Mouse (Mus musculus) lung, postnatal 25 days (tissue): ENCODE data around the gene Taco1.
A peak's percentile ranks its signal among the peaks of the same experiment; 100 is the strongest.
"Not testable (repeated sequence)": the region's sequence is repeated elsewhere in the genome, so short reads cannot be mapped to it uniquely, and the experiment has no call there.

Experiments
- DNase-seq: peaks from one replicate; pipeline ENCODE4 v3.0.0; 2022; ENCODE audit warnings: low spot score

Gene Taco1

DNA sequence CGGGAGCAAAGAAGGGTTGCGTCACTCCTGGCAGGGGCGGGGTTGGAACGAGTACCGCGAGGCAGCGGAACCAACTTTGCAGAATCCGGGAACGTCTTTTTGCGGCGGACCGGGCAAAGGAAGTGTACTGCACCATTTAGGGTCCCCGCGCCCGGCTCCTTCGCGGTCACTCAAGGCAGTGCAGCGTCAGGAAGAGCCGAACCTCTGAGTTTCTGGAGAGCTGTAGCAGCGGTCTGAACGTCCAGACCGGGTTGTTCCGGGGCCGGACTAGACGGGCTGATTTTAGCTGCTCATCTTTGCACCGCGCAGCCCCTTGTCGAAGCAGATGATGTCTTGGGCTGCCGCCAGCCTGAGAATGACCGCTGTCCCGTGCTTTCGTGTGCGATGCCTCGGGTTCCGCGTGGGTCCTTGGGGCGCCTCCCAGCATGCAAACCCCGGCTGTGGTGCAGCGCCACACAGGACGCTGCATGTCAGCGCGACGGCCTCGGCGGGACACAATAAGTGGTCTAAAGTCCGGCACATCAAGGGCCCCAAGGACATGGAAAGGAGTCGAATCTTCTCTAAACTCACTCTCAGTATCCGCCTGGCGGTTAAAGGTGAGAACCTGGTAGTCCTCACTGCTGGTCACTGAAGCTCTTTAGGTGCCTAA lies at the start of gene Taco1:
Gene Taco1, plus strand, starts transcription at position 139 of the 649 bp plus-strand sequence.
- DNase-seq: peak; percentile 96

GRCm38 (mm10) chr11:106016440-106016839 lies 49.4 kb upstream of the Taco1 start:
- DNase-seq: no peak

DNA sequence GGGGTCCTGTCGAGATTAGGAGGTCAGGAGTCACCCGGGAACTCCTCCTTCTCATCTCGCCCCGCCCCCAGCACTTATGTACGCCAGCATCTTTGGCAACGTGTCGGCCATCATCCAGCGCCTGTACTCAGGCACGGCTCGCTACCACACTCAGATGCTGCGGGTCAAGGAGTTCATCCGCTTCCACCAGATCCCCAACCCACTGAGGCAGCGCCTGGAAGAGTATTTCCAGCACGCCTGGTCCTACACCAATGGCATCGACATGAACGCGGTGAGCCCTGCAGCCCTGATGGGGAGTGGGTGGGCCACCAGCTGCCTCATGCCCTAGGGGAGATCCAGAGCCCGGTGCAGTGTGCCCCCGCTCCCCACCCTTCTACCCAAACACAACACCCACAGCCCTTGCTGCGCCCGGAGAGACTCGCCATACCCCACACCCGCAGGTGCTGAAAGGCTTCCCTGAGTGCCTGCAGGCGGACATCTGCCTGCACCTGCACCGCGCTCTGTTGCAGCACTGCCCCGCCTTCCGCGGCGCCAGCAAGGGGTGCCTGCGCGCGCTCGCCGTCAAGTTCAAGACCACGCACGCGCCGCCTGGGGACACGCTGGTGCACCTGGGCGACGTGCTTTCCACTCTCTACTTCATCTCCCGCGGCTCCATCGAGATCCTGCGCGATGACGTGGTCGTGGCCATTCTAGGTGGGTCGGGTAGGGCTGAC lies 45.7 kb upstream of the Taco1 start:
- DNase-seq: no peak

DNA sequence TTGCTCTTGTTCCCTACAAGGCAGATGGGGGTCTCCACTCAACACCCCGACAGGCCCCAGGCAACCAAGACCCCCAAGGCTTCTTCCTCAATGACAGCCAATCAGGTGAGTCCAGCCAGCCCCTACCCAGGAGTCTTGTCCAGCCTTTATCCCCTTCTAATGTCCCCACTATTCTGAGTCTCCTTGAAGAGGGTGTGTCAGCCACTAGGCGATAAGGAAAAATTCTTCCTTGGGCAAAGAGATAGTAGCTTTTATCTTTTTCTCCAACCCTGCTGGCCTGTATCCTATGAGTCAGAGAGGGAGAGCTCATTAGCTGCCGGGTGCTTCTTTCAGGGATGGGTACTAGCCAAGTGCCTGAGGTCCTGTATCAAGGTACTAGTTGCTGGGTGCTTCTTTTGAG lies 40.1 kb upstream of the Taco1 start:
- no peak for DNase-seq

DNA sequence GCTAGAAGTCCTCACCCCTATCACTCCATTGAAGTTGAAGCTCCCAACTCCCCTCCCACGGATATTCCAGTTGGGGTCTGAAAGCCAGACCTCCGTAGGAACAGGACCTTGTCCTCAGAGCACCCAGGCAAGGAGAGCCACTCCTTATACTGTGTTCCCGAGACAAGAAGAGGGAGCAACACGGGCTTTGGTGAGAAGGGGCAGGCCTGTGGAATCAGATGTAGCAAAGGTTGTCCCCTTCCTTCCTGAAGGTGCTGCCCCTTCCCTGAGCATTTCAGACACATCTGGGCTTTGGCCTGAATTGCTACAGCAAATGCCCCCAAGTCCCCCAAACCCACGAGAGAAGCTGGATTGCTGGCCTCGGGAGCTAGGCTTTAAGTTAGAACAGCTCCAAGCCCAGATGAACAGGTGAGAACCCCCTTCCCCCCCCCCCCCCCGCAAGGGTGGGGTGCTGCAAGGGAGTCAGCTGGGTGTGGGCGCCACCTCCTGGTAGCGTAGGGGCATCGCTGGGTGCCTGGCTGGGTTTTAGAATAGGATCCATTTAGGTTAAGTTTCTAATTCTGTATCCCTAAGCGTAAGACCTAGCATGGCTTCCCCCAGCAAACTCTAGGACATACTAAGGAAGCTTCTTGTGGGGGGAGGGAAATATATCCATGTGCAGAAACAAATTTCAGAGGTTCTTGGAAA lies 39.3 kb upstream of the Taco1 start:
- DNase-seq: peak; percentile 66

- DNase-seq: no peak
Measured at GRCm38 (mm10) chr11:106027607-106028006, 38.3 kb upstream of the Taco1 start.

DNA sequence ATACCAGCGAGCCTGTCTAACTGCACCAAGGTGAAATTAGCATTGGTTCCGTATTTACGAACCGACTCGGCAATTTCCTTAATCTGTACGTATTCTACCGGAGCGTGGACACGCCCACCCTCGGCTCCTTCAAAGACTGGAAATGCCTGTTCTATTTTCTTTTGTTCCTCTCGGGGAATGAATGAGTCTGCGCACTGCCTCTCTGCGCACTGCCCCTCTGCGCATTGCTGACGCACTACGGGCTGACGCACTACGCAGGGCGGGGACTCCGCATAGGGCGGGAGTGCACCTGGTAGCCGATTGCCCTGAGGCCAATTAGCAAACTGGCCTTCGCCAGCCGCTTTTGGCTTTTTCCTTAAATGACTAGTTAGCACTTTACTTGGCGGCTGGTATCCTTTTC lies 33.8 kb upstream of the Taco1 start:
- DNase-seq: not testable (repeated sequence)

- DNase-seq: peak; percentile 47
Measured at GRCm38 (mm10) chr11:106033491-106033919, 32.4 kb upstream of the Taco1 start.

DNA sequence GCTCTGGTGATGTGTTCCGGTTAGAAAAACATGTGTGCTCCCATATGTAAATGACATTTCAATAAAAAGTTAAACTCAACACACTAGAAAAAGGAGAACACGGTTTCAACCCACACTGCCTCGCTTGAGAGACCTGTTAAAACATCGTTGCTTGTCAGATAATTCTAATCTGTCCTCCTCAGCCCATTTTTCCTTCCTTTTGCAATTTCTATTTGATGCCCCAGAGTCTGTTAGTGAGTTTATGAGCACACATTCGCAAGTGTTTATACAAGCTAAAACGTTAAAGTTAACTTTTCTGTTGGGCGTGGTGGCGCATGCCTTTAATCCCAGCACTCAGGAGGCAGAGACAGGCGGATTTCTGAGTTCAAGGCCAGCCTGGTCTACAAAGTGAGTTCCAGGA lies 30.9 kb upstream of the Taco1 start:
- DNase-seq: no peak

GRCm38 (mm10) chr11:106036548-106037417 lies 29.1 kb upstream of the Taco1 start, which contains the start of gene Dcaf7:
Gene Dcaf7 (plus strand): TSS chr11:106036872.
- peak; percentile 97 for DNase-seq

DNA sequence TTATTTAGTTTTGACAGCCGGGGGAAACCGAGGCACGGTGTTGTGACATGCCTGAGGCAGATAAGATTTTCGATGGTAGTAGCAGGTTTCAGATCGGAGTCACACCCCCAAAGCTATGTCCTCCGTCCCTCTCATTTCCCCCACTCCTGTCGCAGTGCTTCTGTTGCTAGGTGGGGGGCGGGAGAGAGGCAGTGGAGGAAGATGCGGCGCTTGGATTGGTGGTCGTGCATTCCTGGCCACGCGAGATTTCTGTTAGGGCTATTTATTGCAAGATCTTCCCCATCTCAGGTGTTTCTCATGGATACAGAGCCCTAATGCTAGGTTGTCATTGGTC lies 28.5 kb upstream of the Taco1 start:
- DNase-seq: no peak

GRCm38 (mm10) chr11:106044349-106044748 lies 21.5 kb upstream of the Taco1 start:
- no peak for DNase-seq

- no peak for DNase-seq
Measured at GRCm38 (mm10) chr11:106045256-106045655, 20.6 kb upstream of the Taco1 start.

DNA sequence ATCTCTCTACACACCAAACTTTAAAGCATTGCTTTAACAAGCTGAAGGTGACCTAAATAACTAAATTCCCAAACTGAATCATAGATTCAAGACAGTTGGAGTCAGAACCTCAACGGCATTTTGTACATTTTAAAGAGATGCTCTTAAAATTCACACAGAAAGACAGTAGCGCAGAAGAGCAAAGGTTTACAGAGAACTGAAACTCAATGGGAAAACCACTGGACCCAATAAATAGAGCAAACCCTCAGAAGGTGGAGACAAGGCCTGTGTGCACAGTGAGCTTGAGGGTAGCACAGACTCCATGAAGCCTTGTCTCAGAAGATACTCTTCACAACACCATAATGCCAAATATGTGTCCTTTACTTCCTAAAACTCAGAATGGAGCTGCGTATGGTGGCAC lies 20.1 kb upstream of the Taco1 start:
- no peak for DNase-seq

- DNase-seq: no peak
Measured at GRCm38 (mm10) chr11:106046584-106046983, 19.3 kb upstream of the Taco1 start.

GRCm38 (mm10) chr11:106053921-106054320 lies 11.9 kb upstream of the Taco1 start:
- no peak for DNase-seq

- DNase-seq: no peak
Measured at GRCm38 (mm10) chr11:106054600-106054999, 11.3 kb upstream of the Taco1 start.

DNA sequence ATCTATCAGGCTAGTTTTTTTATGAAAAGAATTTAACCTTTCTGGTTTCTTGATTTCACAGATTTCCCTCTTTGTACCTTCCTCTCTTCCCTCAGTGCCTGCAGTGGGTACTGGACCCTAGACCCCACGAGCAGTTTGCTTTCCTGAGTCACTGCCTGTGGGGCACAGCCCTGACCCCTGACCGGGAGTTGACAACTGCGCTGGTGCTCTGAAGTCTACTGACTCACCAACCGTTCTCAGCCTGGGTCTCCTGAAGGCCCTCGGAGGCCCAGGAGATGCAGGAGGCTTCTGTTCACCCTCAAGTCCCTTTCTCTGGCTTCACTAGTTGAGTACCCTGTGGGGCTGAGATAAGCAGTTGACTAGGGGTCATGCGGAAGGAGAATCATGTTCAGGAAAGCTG lies 10.5 kb upstream of the Taco1 start:
- DNase-seq: no peak

- no peak for DNase-seq
Measured at GRCm38 (mm10) chr11:106056819-106057491, 8.9 kb upstream of the Taco1 start.

GRCm38 (mm10) chr11:106058020-106058419 lies 7.8 kb upstream of the Taco1 start:
- DNase-seq: no peak

- DNase-seq: no peak
Measured at GRCm38 (mm10) chr11:106060549-106060948, 5.3 kb upstream of the Taco1 start.

- no peak for DNase-seq
Measured at GRCm38 (mm10) chr11:106061311-106061710, 4.5 kb upstream of the Taco1 start.
